Mouse (Mus musculus): Measurements from ENCODE around the gene Oxtr. TPM values are rescaled to one million over a fixed set of nuclear protein-coding genes. Genes with fewer than 3 reads are reported as not detected.

Gene Oxtr
- polyA plus RNA-seq (2012; rRNA removed): 0.01 TPM in 2 replicates

DNA sequence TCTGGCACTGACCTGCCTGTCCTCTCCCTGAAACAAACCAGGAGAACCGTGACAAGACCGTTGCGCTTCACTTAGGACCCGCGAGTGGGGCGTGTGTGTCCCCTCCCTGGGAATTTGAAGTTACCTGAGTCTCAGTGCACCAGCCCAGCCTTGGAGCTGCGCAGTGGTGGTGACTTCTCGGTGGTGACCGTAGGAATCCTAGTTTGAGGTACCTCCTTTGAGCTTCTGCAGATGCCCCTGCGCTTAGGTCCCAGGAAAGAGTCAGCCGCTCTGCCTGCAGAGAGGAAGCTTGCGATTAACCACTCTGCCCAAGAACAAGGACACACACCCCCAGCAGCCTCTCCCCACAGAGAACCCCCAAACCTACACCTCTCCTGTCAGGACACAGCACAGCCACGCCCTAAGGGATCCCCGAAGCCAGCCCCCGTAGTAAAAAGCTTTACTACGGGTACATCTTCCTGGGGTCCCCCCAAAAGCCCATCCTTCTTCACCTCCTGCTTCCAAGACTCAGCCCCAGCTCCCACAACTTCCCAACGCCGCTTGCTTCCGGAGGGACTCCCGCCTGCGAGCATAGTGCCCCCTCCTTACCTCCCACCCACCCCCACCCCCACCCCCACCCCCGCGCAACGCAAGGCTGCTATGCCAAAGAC is at the start of gene Oxtr:
TSS of gene Oxtr (minus strand) at position 34 of the 650 bp plus-strand sequence.

DNA sequence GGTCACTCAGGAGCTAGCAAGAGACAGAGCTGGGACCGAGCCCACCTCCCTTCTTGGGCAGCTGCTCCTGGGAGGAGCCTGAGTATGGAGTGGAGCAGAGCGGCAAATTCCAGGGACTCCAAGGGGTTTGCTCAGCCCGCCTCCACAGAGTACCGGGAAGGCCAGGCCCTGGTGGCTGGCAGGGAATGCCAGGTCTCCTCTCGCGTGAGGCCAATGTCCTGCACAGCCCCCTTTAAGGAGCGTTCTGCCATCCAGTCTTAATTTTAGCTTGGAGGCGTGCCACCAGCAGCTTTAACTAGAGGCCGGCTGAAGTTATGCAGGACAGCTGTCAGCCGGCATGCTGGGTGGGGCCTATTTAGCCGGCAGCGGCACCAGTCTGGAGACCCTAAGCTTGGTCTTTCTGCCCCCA is 30.4 kb downstream of the Oxtr start, which contains the start of gene Cav3:
TSS of gene Cav3 (plus strand) at position 165 of the 409 bp plus-strand sequence.

Other genes with a start within 250 kb of the Oxtr start
- gene Lmcd1, start 216.2 kb downstream of the Oxtr start, polyA plus RNA-seq (2012; rRNA removed): 1.1 TPM in 2 replicates
- 0.07 and 0.08 TPM in 2 replicates for gene Ssu2, start 101.9 kb downstream of the Oxtr start, polyA plus RNA-seq (2012; rRNA removed)
- 0.05 TPM in 1 of 2 replicates, not detected in the other for gene Cav3, start 30.4 kb downstream of the Oxtr start, polyA plus RNA-seq (2012; rRNA removed)
- gene Rad18, start 206.7 kb upstream of the Oxtr start, polyA plus RNA-seq (2012; rRNA removed): 5.0 TPM in 2 replicates